Mouse (Mus musculus): ENCODE measurements around the gene Plekhh2. TPM values are rescaled to one million over a fixed set of nuclear protein-coding genes. Genes with fewer than 3 reads are reported as not detected.

Plekhh2 gene
- polyA plus RNA-seq, 1 experiment, result 4.9 TPM

GRCm38 (mm10) chr17:84611971-84612370 lies 100.3 kb downstream of the Plekhh2 start:
- DNase-seq (ENCODE audit: low read depth), result no peak
- TF ChIP-seq POLR2A (IDR thresholded peaks at IDR 0.05; ENCODE audit: borderline replicate concordance, extremely low read depth, insufficient read depth, insufficient read length, poor library complexity, severe bottlenecking), result no peak
- no peak for TF ChIP-seq CTCF (IDR thresholded peaks at IDR 0.05; ENCODE audit: borderline replicate concordance, extremely low read depth, insufficient read depth, insufficient read length)

DNA sequence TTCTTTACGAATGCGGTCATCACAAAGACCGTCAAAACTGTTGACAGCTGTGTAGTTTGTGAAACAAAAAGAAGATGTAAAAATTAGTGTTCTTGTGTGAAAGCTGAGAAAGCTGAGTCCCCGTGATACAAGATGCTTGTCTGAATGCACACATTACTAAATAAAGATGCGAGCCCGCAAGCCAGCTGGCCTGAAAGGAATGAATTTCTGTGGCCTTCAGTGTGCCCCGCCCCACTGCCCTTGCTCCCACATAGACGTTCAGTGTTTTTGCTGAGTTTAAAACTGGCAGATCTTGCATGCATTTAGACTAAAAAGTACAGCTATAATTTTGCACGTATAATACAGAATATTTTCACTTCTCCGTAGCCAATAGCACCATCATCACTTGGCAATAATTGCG lies 104.1 kb downstream of the Plekhh2 start:
- DNase-seq (ENCODE audit: low read depth), result peak; percentile 11
- no peak for TF ChIP-seq POLR2A (IDR thresholded peaks at IDR 0.05; ENCODE audit: borderline replicate concordance, extremely low read depth, insufficient read depth, insufficient read length, poor library complexity, severe bottlenecking)
- TF ChIP-seq CTCF (IDR thresholded peaks at IDR 0.05; ENCODE audit: borderline replicate concordance, extremely low read depth, insufficient read depth, insufficient read length), result no peak

GRCm38 (mm10) chr17:84616526-84617074 lies 104.9 kb downstream of the Plekhh2 start:
- TF ChIP-seq POLR2A (IDR thresholded peaks at IDR 0.05; ENCODE audit: borderline replicate concordance, extremely low read depth, insufficient read depth, insufficient read length, poor library complexity, severe bottlenecking) (no peak), CTCF (IDR thresholded peaks at IDR 0.05; ENCODE audit: borderline replicate concordance, extremely low read depth, insufficient read depth, insufficient read length) (no peak)
- no peak for DNase-seq (ENCODE audit: low read depth)

- TF ChIP-seq CTCF (IDR thresholded peaks at IDR 0.05; ENCODE audit: borderline replicate concordance, extremely low read depth, insufficient read depth, insufficient read length) (no peak), POLR2A (IDR thresholded peaks at IDR 0.05; ENCODE audit: borderline replicate concordance, extremely low read depth, insufficient read depth, insufficient read length, poor library complexity, severe bottlenecking) (no peak)
- DNase-seq (ENCODE audit: low read depth), result no peak
Measured at GRCm38 (mm10) chr17:84617953-84618352, 106.3 kb downstream of the Plekhh2 start.

GRCm38 (mm10) chr17:84619112-84619511 lies 107.4 kb downstream of the Plekhh2 start:
- TF ChIP-seq POLR2A (IDR thresholded peaks at IDR 0.05; ENCODE audit: borderline replicate concordance, extremely low read depth, insufficient read depth, insufficient read length, poor library complexity, severe bottlenecking) (no peak), CTCF (IDR thresholded peaks at IDR 0.05; ENCODE audit: borderline replicate concordance, extremely low read depth, insufficient read depth, insufficient read length) (no peak)
- DNase-seq (ENCODE audit: low read depth), result no peak

GRCm38 (mm10) chr17:84620076-84620475 lies 108.4 kb downstream of the Plekhh2 start:
- no peak for TF ChIP-seq POLR2A (IDR thresholded peaks at IDR 0.05; ENCODE audit: borderline replicate concordance, extremely low read depth, insufficient read depth, insufficient read length, poor library complexity, severe bottlenecking)
- no peak for TF ChIP-seq CTCF (IDR thresholded peaks at IDR 0.05; ENCODE audit: borderline replicate concordance, extremely low read depth, insufficient read depth, insufficient read length)
- DNase-seq (ENCODE audit: low read depth), result peak; percentile 8

DNA sequence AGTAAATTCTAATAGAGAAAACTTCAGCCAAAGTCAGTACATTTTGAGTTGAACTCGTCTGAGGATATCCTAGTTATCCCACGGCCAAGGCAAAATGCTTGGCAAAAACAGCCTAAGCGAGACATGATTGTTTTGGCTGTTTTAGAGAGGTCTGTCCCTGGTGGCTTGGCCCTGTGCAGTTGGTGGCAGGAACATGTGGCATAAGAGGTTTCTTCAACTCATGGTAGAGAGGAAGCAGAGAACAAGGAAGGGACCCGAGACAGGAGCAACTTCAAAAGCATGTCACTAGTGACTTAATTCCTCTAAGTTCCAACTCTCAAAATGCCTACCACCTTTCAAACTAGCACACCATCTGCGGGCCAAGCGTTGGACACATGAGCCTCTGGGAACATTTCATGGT lies 108.9 kb downstream of the Plekhh2 start:
- DNase-seq (ENCODE audit: low read depth), result no peak
- TF ChIP-seq CTCF (IDR thresholded peaks at IDR 0.05; ENCODE audit: borderline replicate concordance, extremely low read depth, insufficient read depth, insufficient read length) (no peak), POLR2A (IDR thresholded peaks at IDR 0.05; ENCODE audit: borderline replicate concordance, extremely low read depth, insufficient read depth, insufficient read length, poor library complexity, severe bottlenecking) (no peak)

DNA sequence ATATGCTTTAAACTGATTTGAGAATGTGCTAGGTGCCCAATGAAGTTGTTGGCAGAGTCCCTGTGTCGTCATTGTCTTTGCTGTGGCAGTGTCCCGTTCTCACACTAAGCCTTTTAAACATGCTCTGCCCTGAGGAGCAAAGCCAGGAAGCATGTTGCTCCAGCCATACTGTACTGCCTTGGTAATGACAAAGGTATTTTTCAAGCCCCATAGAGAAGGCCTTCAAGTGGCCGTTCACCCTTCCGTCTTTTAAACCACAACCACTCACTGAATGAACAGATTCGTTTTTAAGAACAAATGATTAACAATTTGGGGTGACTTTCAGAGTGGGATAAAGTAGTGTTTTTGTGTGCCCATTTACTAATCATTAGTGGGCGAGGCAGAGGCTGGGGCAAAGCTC lies 109.5 kb downstream of the Plekhh2 start:
- DNase-seq (ENCODE audit: low read depth), result no peak
- TF ChIP-seq POLR2A (IDR thresholded peaks at IDR 0.05; ENCODE audit: borderline replicate concordance, extremely low read depth, insufficient read depth, insufficient read length, poor library complexity, severe bottlenecking) (no peak), CTCF (IDR thresholded peaks at IDR 0.05; ENCODE audit: borderline replicate concordance, extremely low read depth, insufficient read depth, insufficient read length) (no peak)

DNA sequence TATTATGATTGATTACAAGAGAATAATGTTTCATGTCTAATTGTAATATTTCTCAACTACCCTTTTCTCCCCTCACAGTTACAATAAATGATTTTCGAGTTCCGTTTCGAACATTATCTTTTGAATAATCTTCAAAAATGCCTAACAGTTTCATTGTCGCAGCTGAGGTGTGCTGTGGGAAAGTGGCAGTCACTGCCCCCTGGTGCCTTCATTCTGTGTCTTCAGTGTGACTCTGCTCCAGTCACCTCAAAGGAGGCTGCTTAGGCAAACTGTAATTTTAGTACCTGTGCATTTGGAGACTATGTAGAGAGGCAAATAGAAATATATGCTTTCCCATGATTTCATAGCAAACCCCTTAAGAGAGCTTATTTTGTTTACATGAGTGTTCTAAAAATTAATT lies 110.3 kb downstream of the Plekhh2 start:
- no peak for DNase-seq (ENCODE audit: low read depth)
- peak; percentile 19; the same call in 1 of the 2 replicates for TF ChIP-seq CTCF (IDR thresholded peaks at IDR 0.05; ENCODE audit: borderline replicate concordance, extremely low read depth, insufficient read depth, insufficient read length)
- no peak for TF ChIP-seq POLR2A (IDR thresholded peaks at IDR 0.05; ENCODE audit: borderline replicate concordance, extremely low read depth, insufficient read depth, insufficient read length, poor library complexity, severe bottlenecking)

DNA sequence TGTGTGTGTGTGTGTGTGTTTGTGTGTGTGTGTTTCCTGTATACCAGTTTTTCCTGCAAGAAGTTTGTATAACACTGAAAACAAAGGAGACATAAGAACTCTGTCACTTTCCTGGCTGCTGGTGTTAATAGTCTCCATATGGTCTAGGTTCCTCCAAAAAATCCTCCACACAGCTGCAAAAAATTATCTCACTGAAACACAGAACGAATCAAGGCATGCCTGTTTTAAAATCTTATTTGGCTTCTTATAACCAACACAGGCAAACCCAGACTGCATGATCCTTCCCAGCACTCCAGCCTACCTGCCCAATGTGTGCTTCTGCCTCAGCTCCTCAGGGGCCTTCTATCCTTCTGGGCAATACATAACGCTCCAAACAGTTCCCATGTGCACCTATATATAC lies 111.2 kb downstream of the Plekhh2 start:
- TF ChIP-seq POLR2A (IDR thresholded peaks at IDR 0.05; ENCODE audit: borderline replicate concordance, extremely low read depth, insufficient read depth, insufficient read length, poor library complexity, severe bottlenecking) (no peak), CTCF (IDR thresholded peaks at IDR 0.05; ENCODE audit: borderline replicate concordance, extremely low read depth, insufficient read depth, insufficient read length) (no peak)
- DNase-seq (ENCODE audit: low read depth), result no peak

DNA sequence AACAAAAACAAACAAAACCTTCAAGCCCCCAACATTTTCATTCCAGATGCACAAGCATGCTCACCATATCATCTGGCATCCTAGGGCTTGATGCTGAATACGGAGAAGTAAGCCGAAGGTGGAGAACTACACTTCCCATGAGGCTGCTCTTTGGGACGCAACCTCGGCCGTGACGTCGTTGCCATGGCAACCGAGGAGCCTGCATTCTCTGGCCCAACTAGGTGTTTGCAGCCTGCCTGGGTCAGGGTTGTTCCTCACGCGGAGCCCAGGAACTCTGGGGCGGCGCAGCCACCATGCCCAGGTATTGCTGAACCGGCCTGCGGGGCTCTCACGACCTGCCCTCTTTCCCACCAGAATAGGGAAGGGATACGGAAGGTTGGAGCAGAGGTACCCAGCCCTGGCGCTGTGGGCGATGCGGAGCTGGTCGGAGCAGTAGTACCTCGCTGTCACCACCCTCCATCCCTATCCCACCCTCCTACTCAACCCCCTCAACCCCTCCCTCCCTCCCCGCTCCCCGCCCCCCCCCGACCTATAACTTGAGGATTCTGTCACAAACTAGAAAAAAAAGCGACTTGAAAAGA lies 114.7 kb downstream of the Plekhh2 start, which contains the start of gene Dync2li1:
Gene Dync2li1, plus strand, starts transcription at position 221 of the 581 bp plus-strand sequence.
- TF ChIP-seq POLR2A (IDR thresholded peaks at IDR 0.05; ENCODE audit: borderline replicate concordance, extremely low read depth, insufficient read depth, insufficient read length, poor library complexity, severe bottlenecking), result 0 out of 2 replicates have a peak, but pooled peaks have one; percentile 11
- TF ChIP-seq CTCF (IDR thresholded peaks at IDR 0.05; ENCODE audit: borderline replicate concordance, extremely low read depth, insufficient read depth, insufficient read length), result no peak
- DNase-seq (ENCODE audit: low read depth), result peak; percentile 98

GRCm38 (mm10) chr17:84626857-84627305 lies 115.2 kb downstream of the Plekhh2 start:
- DNase-seq (ENCODE audit: low read depth), result peak; percentile 40
- TF ChIP-seq CTCF (IDR thresholded peaks at IDR 0.05; ENCODE audit: borderline replicate concordance, extremely low read depth, insufficient read depth, insufficient read length) (no peak), POLR2A (IDR thresholded peaks at IDR 0.05; ENCODE audit: borderline replicate concordance, extremely low read depth, insufficient read depth, insufficient read length, poor library complexity, severe bottlenecking) (no peak)
